Mouse (Mus musculus): ENCODE results near the gene Gm20388. TPM values are rescaled to one million over a fixed set of nuclear protein-coding genes. Genes with fewer than 3 reads are reported as not detected.

The Gm20388 gene
- total RNA-seq, 1 experiment = 27.0 TPM

GRCm38 (mm10) chr8:120549922-120550321 lies 639.3 kb downstream of the Gm20388 start:
- no peaks in the 10 kb centered on the region for H3K9me3 ChIP-seq (ENCODE audit: control insufficient read depth, insufficient read depth, low read depth, low read length)
- TF ChIP-seq HCFC1 (IDR thresholded peaks at IDR 0.05; ENCODE audit: borderline replicate concordance, insufficient read depth, low read length) = no peak
- no peak for TF ChIP-seq ZC3H11A (IDR thresholded peaks at IDR 0.05; ENCODE audit: borderline replicate concordance, low read depth, low read length)
- TF ChIP-seq MAFK (IDR thresholded peaks at IDR 0.05; ENCODE audit: insufficient read depth, low read depth, low read length) = no peak
- no peak overlapping the region for H3K27ac ChIP-seq (ENCODE audit: insufficient read depth, low read depth, low read length, poor library complexity, severe bottlenecking)
- no peak overlapping the region for H3K9ac ChIP-seq (ENCODE audit: insufficient read depth, low read depth, low read length, poor library complexity, severe bottlenecking)
- H3K4me3 ChIP-seq (ENCODE audit: insufficient read depth in 1 of 2, low read depth in 1 of 2, low read length in 2 of 2, poor library complexity in 1 of 2, severe bottlenecking in 1 of 2) = no peak overlapping the region; a peak in 1 of 4 replicates
- peaks cover 7 to 59% of the 10 kb centered on the region in 2 experiments for H3K4me1 ChIP-seq (ENCODE audit: control insufficient read depth in 2 of 2, insufficient read depth in 2 of 2, low read length in 2 of 2, poor library complexity in 1 of 2)
- DNase-seq (ENCODE audit: low read depth, low spot score) = no peak
- in situ Hi-C loops (cut with MboI; ENCODE audit: low sequenced_read_pairs in 2 of 2, unreplicated experiment in 2 of 2) = no loop called here
- peaks cover 23% of the 10 kb centered on the region for H3K36me3 ChIP-seq (ENCODE audit: control insufficient read depth, insufficient read depth, low read length, poor library complexity, severe bottlenecking)

- Histone ChIP-seq H3K36me3 (ENCODE audit: control insufficient read depth, insufficient read depth, low read length, poor library complexity, severe bottlenecking) (peaks cover 25% of the 10 kb centered on the region), H3K9ac (ENCODE audit: insufficient read depth, low read depth, low read length, poor library complexity, severe bottlenecking) (no peak overlapping the region), H3K4me3 (ENCODE audit: insufficient read depth in 1 of 2, low read depth in 1 of 2, low read length in 2 of 2, poor library complexity in 1 of 2, severe bottlenecking in 1 of 2) (no peak overlapping the region), H3K4me1 (ENCODE audit: control insufficient read depth in 2 of 2, insufficient read depth in 2 of 2, low read length in 2 of 2, poor library complexity in 1 of 2) (peaks cover 5 to 62% of the 10 kb centered on the region in 2 experiments), H3K9me3 (ENCODE audit: control insufficient read depth, insufficient read depth, low read depth, low read length) (no peaks in the 10 kb centered on the region), H3K27ac (ENCODE audit: insufficient read depth, low read depth, low read length, poor library complexity, severe bottlenecking) (no peak overlapping the region)
- in situ Hi-C loops (cut with MboI; ENCODE audit: low sequenced_read_pairs in 2 of 2, unreplicated experiment in 2 of 2) = no loop called here
- no peak for DNase-seq (ENCODE audit: low read depth, low spot score)
- TF ChIP-seq ZC3H11A (IDR thresholded peaks at IDR 0.05; ENCODE audit: borderline replicate concordance, low read depth, low read length) (no peak), CHD2 (IDR thresholded peaks at IDR 0.05; ENCODE audit: low read depth, low read length) (no peak), MAFK (IDR thresholded peaks at IDR 0.05; ENCODE audit: insufficient read depth, low read depth, low read length) (no peak), ZNF384 (IDR thresholded peaks at IDR 0.05; ENCODE audit: low read depth, low read length) (no peak), HCFC1 (IDR thresholded peaks at IDR 0.05; ENCODE audit: borderline replicate concordance, insufficient read depth, low read length) (no peak)
Measured at GRCm38 (mm10) chr8:120550430-120550829, 639.8 kb downstream of the Gm20388 start.

- no peak overlapping the region for H3K9ac ChIP-seq (ENCODE audit: insufficient read depth, low read depth, low read length, poor library complexity, severe bottlenecking)
- H3K4me1 ChIP-seq (ENCODE audit: control insufficient read depth in 2 of 2, insufficient read depth in 2 of 2, low read length in 2 of 2, poor library complexity in 1 of 2) = peaks cover 5 to 60% of the 10 kb centered on the region in 2 experiments
- peaks cover 29% of the 10 kb centered on the region for H3K36me3 ChIP-seq (ENCODE audit: control insufficient read depth, insufficient read depth, low read length, poor library complexity, severe bottlenecking)
- H3K9me3 ChIP-seq (ENCODE audit: control insufficient read depth, insufficient read depth, low read depth, low read length) = no peaks in the 10 kb centered on the region
- in situ Hi-C loops (cut with MboI; ENCODE audit: low sequenced_read_pairs in 2 of 2, unreplicated experiment in 2 of 2) = no loop called here
- TF ChIP-seq CHD2 (IDR thresholded peaks at IDR 0.05; ENCODE audit: low read depth, low read length) (no peak), ZNF384 (IDR thresholded peaks at IDR 0.05; ENCODE audit: low read depth, low read length) (no peak), ZC3H11A (IDR thresholded peaks at IDR 0.05; ENCODE audit: borderline replicate concordance, low read depth, low read length) (no peak), MAFK (IDR thresholded peaks at IDR 0.05; ENCODE audit: insufficient read depth, low read depth, low read length) (no peak), HCFC1 (IDR thresholded peaks at IDR 0.05; ENCODE audit: borderline replicate concordance, insufficient read depth, low read length) (no peak)
- no peak for DNase-seq (ENCODE audit: low read depth, low spot score)
- no peak overlapping the region for H3K27ac ChIP-seq (ENCODE audit: insufficient read depth, low read depth, low read length, poor library complexity, severe bottlenecking)
- H3K4me3 ChIP-seq (ENCODE audit: insufficient read depth in 1 of 2, low read depth in 1 of 2, low read length in 2 of 2, poor library complexity in 1 of 2, severe bottlenecking in 1 of 2) = no peak overlapping the region
Measured at GRCm38 (mm10) chr8:120550937-120551676, 640.5 kb downstream of the Gm20388 start.

GRCm38 (mm10) chr8:120551677-120551980 lies 641.0 kb downstream of the Gm20388 start:
- Histone ChIP-seq H3K9me3 (ENCODE audit: control insufficient read depth, insufficient read depth, low read depth, low read length) (no peaks in the 10 kb centered on the region), H3K4me3 (ENCODE audit: insufficient read depth in 1 of 2, low read depth in 1 of 2, low read length in 2 of 2, poor library complexity in 1 of 2, severe bottlenecking in 1 of 2) (no peak overlapping the region), H3K9ac (ENCODE audit: insufficient read depth, low read depth, low read length, poor library complexity, severe bottlenecking) (no peak overlapping the region), H3K27ac (ENCODE audit: insufficient read depth, low read depth, low read length, poor library complexity, severe bottlenecking) (no peak overlapping the region), H3K36me3 (ENCODE audit: control insufficient read depth, insufficient read depth, low read length, poor library complexity, severe bottlenecking) (peaks cover 35% of the 10 kb centered on the region), H3K4me1 (ENCODE audit: control insufficient read depth in 2 of 2, insufficient read depth in 2 of 2, low read length in 2 of 2, poor library complexity in 1 of 2) (peaks cover 5 to 61% of the 10 kb centered on the region in 2 experiments)
- in situ Hi-C loops (cut with MboI; ENCODE audit: low sequenced_read_pairs in 2 of 2, unreplicated experiment in 2 of 2) = no loop called here
- no peak for TF ChIP-seq ZC3H11A (IDR thresholded peaks at IDR 0.05; ENCODE audit: borderline replicate concordance, low read depth, low read length)
- TF ChIP-seq MAFK (IDR thresholded peaks at IDR 0.05; ENCODE audit: insufficient read depth, low read depth, low read length) = no peak
- TF ChIP-seq HCFC1 (IDR thresholded peaks at IDR 0.05; ENCODE audit: borderline replicate concordance, insufficient read depth, low read length) = no peak
- no peak for TF ChIP-seq ZNF384 (IDR thresholded peaks at IDR 0.05; ENCODE audit: low read depth, low read length)
- TF ChIP-seq CHD2 (IDR thresholded peaks at IDR 0.05; ENCODE audit: low read depth, low read length) = no peak
- no peak for DNase-seq (ENCODE audit: low read depth, low spot score)
